Mouse (Mus musculus): ENCODE results near the gene Stra6l. TPM values are rescaled to one million over a fixed set of nuclear protein-coding genes. Genes with fewer than 3 reads are reported as not detected.

Stra6l gene
- polyA plus RNA-seq, 1 experiment = 0.39 TPM

GRCm38 (mm10) chr4:45917091-45917490 lies 68.6 kb downstream of the Stra6l start:
- no peak for DNase-seq (ENCODE audit: low spot score)

- DNase-seq (ENCODE audit: low spot score) = no peak
Measured at GRCm38 (mm10) chr4:45921663-45922435, 73.4 kb downstream of the Stra6l start.

- DNase-seq (ENCODE audit: low spot score) = no peak
Measured at GRCm38 (mm10) chr4:45924011-45924410, 75.5 kb downstream of the Stra6l start.

- DNase-seq (ENCODE audit: low spot score) = no peak
Measured at GRCm38 (mm10) chr4:45928561-45928960, 80.1 kb downstream of the Stra6l start.

Other genes with a start within 250 kb of the Stra6l start
- 22.8 and 28.5 TPM in 2 replicates for gene Aldh1b1, start 49.6 kb upstream of the Stra6l start, polyA plus RNA-seq (2012; rRNA removed)
- gene Igfbpl1, start 21.7 kb upstream of the Stra6l start, polyA plus RNA-seq (2012; rRNA removed) = 0.03 TPM in 1 of 2 replicates, not detected in the other
- 0.03 and 0.06 TPM in 2 replicates for gene Ccdc180, start 41.6 kb downstream of the Stra6l start, polyA plus RNA-seq (2012; rRNA removed)
- 30.6 and 31.7 TPM in 2 replicates for gene Tdrd7, start 116.7 kb downstream of the Stra6l start, polyA plus RNA-seq (2012; rRNA removed)
- 7.0 and 7.9 TPM in 2 replicates for gene Tmod1, start 190.3 kb downstream of the Stra6l start, polyA plus RNA-seq (2012; rRNA removed)

Data from urinary bladder, adult 2 months (tissue).